Mouse (Mus musculus) gastrocnemius, postnatal 14 days (tissue): ENCODE data around the gene Hivep3. TPM values are rescaled to one million over a fixed set of nuclear protein-coding genes. Genes with fewer than 3 reads are reported as not detected.

Experiments used
- DNase-seq: peaks from one replicate; pipeline ENCODE4 v3.0.0; 2021; ENCODE audit warnings: mixed read lengths
- intact Hi-C: fragments of 180-260 bp; cut with DNase I; formaldehyde crosslinking; loops from one replicate; pipeline ENCODE4 v1.15.1; 2025; ENCODE audit warnings: low total_unique reads
- total RNA-seq, 2 experiments: library from RNA; stranded (reverse); gene quantifications; 2 replicates each; pipeline ENCODE4 v1.2.3; 2021

Gene Hivep3
- total RNA-seq, 2 experiments from 2014 or later, result 2.9 to 3.0 TPM

- DNase-seq, result no peak
- intact Hi-C loops, result no loop called here
Measured at GRCm38 (mm10) chr4:120186934-120187333, 453.4 kb downstream of the Hivep3 start.

Other genes starting within 250 kb of the Hivep3 start
- under 1 TPM; 0.04 to 0.27 TPM for gene Rimkla, start 241.2 kb upstream of the Hivep3 start, total RNA-seq
- gene Foxj3, start 196.8 kb upstream of the Hivep3 start, total RNA-seq, result 10 to 100 TPM; 20.7 to 22.9 TPM
- gene Frg2f1, start 194.3 kb upstream of the Hivep3 start, total RNA-seq, result 1 to 10 TPM; 4.2 to 5.0 TPM
- not detected for gene Guca2a, start 96.1 kb upstream of the Hivep3 start, total RNA-seq
- not detected for gene Guca2b, start 74.8 kb upstream of the Hivep3 start, total RNA-seq